Mouse (Mus musculus) G1E (cell line): ENCODE data around the gene Fosl2.

Source experiments
- CTCF ChIP-seq: IDR thresholded peaks from 2 replicates; pipeline ENCODE4 v1.5.1; 2012; ENCODE audit warnings: low read depth, low read length, inconsistent platforms, mixed read lengths
- GATA1 ChIP-seq: IDR thresholded peaks from 2 replicates; pipeline ENCODE4 v1.6.1; 2012; ENCODE audit warnings: borderline replicate concordance, low read length, inconsistent platforms, mixed read lengths
- POLR2AphosphoS5 ChIP-seq: IDR thresholded peaks from 2 replicates; pipeline ENCODE4 v1.6.1; 2012; ENCODE audit warnings: low read depth, low read length, inconsistent platforms; ENCODE audit not compliant: insufficient replicate concordance
- TAL1 ChIP-seq: conservative IDR thresholded peaks from 2 replicates; pipeline ENCODE4 v1.6.1; 2012; ENCODE audit warnings: low read depth, low read length, inconsistent platforms, mixed read lengths

- no peak for TF ChIP-seq CTCF
- no peak for TF ChIP-seq TAL1
- TF ChIP-seq GATA1: no peak
- no peak for TF ChIP-seq POLR2AphosphoS5
These were observed 2.6 kb upstream of the Fosl2 start for GRCm38 (mm10) chr5:32132971-32133501.
